Mouse (Mus musculus): ENCODE measurements around the gene Ccnb1.
A peak's percentile ranks its signal among the peaks of the same experiment; 100 is the strongest.
"Not testable (repeated sequence)": the region's sequence is repeated elsewhere in the genome, so short reads cannot be mapped to it uniquely, and the experiment has no call there.

The Ccnb1 gene

DNA sequence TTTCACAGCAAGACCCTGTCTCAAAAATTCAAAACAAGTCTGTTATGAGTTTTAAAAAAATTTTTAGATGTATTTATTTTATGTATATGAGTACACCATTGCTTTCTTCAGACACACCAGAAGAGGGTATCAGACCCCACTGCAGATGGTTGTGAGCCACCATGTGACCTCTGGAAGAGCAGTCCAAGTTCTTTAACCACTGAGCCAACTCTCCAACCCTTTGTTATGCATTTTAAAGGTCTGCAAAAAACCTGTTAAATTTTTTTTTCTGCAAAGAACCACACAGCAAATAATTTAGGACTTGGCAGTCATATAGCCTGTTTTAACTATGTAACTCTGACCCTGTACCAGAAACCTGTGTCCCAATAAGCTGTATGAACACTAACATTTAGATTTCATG is 11.7 kb downstream of the Ccnb1 start:
- no peak for DNase-seq (ENCODE audit: low spot score in 2 of 2)

DNA sequence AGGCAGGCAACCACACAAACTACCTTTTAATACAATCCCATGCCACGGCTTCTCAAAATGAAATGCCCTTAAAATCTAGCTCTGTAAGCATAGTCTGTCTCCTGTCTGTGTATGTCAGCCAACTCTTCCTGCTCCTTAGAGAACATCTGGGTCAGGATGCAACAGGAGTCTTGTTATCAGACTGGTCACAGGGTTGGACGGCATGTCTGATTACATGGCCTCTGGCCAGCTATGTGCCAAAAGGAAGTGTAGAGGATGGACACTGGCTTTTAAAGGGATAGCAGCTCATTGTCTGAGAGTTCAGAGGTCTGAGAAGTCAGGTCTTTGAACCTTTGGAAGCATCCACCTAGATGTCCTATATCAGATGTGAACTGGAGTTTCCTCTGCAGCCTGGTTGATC is 31.0 kb downstream of the Ccnb1 start:
- no peak for DNase-seq (ENCODE audit: low spot score in 2 of 2)

DNA sequence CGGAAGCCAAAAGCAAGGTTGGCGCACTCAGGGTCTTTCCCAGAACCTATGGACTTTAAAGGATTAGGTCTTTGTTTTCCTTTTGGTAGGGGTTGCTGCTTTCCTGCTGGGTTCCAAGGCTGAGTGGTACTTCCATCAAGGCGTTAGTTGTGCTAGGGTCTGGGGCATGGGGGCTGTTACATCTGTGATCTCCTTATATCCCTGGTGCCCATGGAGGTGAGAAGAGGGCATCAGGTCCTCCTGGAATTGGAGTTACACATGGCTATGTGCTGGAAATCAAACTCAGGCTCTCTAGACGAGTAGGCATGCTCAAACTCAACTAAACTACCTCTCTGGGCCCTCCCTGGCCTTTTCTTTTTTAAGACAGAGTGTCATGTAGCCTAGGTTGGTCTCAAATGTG is 32.2 kb downstream of the Ccnb1 start:
- DNase-seq (ENCODE audit: low spot score in 2 of 2), result no peak

DNA sequence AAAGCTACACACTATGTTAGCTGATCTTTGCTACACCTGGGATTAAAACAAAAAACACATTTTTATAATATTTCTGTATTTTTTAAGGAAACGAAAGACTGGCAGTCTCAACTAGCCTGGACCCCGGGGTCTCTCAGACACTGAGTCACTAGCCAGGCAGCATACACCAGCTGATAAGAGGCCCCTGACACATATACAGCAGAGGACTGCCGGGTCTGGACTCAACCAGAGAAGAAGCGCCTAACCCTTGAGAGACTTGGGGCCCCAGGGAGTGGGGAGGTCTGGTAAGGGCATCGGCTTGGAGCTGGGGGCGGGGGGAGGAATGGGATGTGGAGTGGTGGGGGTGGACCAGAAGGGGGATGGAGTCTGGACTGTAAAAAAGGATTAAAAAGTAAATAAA is 33.4 kb downstream of the Ccnb1 start:
- no peak for DNase-seq (ENCODE audit: low spot score in 2 of 2)

DNA sequence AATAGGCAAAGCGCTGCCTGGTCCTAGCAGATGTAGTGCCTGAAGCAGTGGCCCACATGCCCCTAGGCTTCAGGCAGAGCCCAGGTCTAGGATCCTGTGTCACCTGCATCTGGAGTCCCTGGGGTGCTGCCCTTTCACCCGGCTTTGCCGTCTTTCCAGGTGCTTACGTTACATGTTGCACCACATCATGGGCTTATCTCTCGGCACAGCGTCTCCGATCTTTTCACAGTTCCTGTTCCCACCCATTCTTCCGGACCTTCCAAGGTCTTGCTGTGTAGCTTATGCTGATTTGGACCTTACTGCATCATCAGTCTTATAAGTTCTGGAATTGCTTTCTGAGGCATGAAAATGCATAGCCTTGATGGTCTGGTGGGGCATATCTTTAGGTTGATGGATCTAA is 33.8 kb downstream of the Ccnb1 start:
- DNase-seq (ENCODE audit: low spot score in 2 of 2), result no peak

DNA sequence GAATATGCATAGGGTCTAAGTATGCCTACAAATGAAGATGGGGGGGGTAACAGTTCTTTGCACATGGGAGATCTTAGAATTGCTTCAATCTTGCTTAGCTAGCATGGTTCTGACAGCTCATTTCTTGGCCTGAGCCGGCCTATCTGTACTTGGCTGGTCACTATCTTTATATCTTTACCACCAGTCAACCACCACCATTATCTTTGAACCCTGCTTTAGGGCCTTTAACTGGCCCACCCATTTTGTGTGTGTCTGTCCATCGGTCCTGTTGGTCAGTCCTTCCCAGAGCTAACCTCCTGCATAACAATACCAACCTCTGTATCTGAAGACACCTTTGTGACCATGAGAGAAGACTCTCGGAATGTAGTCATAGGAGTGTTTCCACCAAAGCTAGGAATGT is 35.0 kb downstream of the Ccnb1 start:
- DNase-seq (ENCODE audit: low spot score in 2 of 2), result no peak

DNA sequence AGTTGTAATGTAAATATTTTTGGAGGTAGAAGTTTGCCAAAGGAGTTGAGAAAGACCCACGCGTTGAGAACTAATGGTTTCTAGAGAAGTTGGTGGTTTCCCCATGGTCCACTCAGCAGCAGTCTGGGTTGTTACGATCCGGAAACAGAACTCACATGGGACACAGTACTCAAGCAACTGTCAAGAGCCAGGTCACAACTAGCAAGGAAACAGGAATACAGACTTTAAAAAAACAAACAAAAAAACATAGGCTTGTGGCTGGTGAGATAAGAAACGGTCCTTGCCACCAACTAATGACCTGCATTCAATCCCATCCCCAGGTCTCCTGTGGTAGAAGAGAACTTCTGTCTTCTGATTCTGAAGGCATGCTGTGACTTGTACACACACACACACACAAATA is 35.6 kb downstream of the Ccnb1 start:
- no peak for DNase-seq (ENCODE audit: low spot score in 2 of 2)

DNA sequence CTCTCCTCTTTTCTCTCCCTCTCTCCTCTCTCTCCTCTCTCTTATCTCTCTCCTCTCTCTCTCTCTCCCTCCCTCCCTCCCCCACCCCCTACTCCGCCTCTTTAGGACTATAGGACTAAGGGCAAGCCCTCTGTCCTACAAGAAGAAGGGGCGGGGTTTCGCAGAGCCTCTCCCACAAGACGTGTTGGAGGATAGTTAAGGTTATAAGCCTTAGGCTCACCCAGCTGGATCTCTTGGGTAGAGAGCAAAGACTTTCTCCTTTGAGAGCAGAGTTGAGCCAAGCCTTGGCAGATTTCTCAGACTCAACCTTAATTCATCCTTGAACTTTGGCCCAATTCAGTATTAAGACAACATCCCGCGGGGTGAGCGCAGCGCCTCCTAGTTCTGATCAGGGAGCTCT is 37.7 kb downstream of the Ccnb1 start:
- no peak for DNase-seq (ENCODE audit: low spot score in 2 of 2)

DNA sequence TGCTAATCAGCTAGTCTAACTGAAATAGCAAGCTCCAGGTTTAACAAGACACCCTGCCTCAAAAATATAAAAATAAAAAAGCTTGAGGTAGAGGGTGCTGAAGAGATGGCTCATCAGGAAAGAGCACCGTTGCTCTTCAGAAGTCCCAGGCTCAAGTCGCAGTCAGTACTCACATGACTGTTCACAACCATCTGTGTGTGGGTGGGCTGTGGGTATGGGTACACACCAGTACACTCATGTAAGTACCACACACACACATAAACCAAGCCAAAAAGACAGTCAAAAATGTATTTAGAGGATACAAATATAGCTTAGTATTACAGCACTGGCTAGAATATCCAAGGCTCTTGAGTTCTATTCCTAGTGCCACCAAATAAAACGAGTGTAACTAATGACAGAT is 40.3 kb downstream of the Ccnb1 start:
- DNase-seq (ENCODE audit: low spot score in 2 of 2), result peak; percentile 54 to 83

DNA sequence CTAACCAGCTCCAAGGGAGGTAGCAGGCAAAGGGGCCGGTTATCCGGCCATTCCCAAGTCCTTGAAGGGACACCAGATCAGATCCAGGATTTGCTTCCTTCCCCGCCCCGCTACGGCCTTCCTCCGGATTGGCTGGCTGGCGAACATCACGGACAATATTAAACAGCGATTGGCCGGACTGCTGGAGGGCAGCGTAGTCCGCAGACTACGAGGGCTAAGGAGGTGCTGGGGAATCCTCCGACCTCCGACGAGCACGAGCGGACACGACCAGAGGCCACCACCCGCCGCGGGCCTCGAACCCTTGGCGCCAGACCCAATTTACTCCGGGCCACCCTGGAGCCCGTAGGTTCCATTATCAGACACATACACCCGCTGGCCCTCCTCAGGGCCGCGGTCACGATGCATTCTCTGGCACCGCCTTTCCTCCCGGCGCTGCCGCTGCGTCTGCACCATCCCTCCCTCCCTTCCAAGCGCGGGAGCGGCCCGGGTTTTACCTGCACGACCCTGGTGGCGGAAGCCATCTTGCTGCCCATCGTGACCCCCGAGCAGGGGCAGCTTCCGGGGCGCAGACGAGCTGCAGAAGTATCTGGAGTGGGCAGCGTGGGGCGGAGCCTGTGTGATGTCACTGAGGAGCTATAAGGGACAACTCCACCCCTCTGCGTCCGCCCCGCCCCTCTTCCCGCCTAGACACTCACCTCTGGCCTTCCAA is 42.2 kb downstream of the Ccnb1 start, which contains the start of gene Mrps36:
Gene Mrps36, minus strand, starts transcription at position 624 of the 709 bp plus-strand sequence.
- DNase-seq (ENCODE audit: low spot score in 2 of 2), result peak; percentile 91 to 94

DNA sequence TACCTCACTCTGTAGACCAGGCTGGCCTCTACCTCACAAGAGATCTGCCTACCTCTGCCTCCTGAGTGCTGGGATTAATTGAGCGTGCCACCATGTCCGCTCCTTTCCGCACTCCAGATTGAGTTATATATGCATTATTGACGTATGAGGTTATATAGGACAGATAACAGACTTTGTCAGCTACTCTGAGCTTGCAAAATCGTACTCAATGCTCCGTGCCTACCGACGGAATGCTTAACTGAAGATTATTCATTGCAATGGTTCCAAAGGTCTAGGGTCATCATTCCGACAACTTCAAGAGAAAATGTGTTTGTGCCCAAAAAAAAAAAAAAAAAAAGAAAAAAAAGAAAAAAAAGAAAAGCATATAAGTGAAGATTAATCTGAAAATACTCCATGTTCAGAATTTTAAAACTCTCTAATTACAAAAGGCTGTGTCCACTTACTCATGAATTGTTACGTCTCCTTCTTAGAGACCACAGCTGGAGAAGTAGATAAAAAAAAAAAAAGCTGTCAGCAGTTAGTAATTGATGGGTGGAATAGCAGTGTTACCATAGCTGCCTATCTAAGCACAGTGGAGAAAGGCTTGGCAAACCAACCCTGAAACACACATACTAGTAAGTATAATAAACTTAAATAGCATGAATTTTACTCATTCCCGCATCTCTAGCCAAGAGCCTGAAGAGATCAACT is 42.9 kb downstream of the Ccnb1 start:
- no peak for DNase-seq (ENCODE audit: low spot score in 2 of 2)

DNA sequence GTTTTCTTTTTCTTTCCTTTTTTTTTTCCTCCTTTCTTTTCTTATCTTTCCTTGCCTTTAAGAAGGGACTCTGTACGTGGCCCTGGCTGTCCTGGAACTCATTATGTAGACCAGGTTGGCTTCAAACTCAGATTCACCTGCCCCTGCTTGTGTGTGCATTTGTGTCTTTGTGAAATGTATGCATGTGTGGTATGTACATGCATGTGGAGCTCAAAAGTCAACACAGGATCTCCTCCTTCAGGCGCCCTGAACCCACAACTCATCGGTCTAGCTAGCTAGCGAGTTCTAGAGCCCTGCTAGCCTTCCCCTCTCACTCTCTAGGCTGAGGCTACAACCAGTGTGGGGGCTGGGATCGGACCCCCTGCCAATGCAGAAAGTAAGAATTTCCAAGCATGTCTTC is 43.5 kb downstream of the Ccnb1 start:
- no peak for DNase-seq (ENCODE audit: low spot score in 2 of 2)

DNA sequence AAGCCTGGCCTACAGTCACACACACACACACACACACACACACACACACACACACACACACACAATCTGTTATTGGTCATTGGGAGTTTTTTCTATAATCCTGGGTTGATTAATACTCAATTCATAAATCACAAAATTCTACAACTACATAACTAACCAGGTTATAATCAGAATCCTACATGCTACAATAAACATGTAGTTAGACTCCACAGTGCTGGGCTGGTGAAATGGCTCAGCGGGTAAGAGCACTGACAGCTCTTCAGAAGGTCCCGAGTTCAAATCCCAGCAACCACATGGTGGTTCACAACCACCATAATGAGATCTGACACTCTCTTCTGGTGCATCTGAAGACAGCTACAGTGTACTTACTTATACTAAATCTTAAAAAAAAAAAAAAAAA is 53.6 kb downstream of the Ccnb1 start:
- DNase-seq (ENCODE audit: low spot score in 2 of 2), result no peak

DNA sequence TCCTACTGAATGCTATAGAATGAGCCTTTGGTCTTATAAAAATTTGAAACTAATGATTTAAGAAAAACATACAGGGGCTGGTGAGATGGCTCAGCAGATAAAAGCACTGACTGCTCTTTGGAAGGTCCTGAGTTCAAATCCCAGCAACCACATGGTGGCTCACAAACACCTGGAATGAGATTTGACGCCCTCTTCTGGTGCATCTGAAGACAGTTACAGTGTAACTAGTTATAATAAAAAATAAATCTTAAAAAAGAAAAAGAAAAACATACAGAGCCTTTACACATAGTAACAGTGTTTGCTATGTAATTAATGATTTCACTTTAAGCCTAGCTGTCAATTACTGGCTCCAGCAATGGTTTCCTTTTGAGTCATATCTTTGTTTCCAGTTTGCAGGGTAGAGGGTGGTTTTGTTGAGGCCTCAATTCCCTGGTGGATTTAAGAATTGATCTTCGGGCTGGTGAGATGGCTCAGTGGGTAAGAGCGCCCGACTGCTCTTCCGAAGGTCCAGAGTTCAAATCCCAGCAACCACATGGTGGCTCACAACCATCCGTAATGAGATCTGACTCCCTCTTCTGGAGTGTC is 54.8 kb downstream of the Ccnb1 start:
- DNase-seq (ENCODE audit: low spot score in 2 of 2), result not testable (repeated sequence)

DNA sequence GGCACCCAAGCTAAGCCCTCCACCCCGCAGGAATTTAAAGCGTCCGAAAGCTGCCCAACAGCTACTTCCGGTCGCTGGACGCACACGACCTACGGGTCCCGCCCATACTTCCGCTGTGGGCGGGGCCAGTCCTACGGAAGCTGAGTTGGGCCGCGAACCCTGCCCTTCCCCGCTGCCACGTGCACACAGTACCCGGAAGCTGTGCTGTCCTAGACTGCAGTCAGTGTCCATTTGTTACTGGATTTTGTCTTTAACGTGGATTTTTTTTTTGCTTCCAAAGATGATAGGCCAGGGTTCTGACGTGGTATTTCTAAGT is 55.6 kb downstream of the Ccnb1 start, which contains the start of gene Cdk7:
Gene Cdk7, minus strand, starts transcription at position 79 of the 316 bp plus-strand sequence.
- DNase-seq (ENCODE audit: low spot score in 2 of 2), result peak; percentile 91 to 96

DNA sequence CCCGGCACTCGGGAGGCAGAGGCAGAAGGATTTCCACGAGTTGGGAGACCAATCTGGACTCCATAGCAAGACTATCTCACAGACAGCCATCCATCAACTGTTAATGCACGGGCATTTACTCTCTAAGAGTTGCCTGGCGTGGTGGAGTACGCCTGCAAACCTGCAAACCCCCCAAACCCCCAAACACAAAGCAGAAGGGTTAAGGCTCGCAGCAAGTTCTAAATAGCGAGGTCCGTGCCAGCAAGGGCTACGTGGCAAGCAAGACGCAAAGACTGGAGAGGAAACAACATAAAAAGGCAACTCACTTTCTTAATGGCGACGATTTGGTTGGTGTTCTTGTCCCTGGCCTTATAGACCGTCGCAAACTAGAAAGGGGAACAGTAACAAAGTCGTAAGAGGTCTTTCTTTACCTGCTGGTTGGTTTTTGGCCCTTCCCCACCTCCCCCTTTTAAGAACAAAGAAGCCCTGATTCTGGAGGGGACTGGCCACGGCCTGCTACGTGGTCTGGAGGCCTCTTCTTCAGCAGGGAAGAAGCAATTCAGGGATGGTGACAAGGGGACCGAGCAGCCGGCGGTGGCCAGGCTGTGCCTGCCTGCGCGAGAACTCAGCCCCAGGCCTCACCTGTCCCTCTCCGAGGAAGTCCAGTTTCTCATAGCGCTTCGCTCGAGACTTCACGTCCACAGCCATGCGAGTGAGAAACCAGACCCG is 56.1 kb downstream of the Ccnb1 start:
- no peak for DNase-seq (ENCODE audit: low spot score in 2 of 2)
